Mouse (Mus musculus) CH12.LX (cell line): ENCODE data around the gene Ntrk3. TPM values are rescaled to one million over a fixed set of nuclear protein-coding genes. Genes with fewer than 3 reads are reported as not detected.

ENCODE experiments used
- DNase-seq: peaks from one replicate; pipeline ENCODE4 v3.0.0-alpha.2; 2013; ENCODE audit errors: extremely low read depth
- H3K27ac ChIP-seq: 2 replicates; pipeline ENCODE4 v1.5.1; 2012; ENCODE audit warnings: low read depth, mild to moderate bottlenecking, control low read depth, moderate library complexity; ENCODE audit not compliant: insufficient read depth
- H3K27me3 ChIP-seq: replicated peaks from 2 replicates; pipeline ENCODE3; 2012; ENCODE audit warnings: inconsistent platforms
- H3K36me3 ChIP-seq, 2 experiments: replicated peaks in 1 of 2; 2 replicates each; pipeline versions ENCODE3 to v1.6.1; 2012; ENCODE audit warnings: inconsistent platforms in 1 of 2, low read length in 1 of 2, mild to moderate bottlenecking in 1 of 2, mixed read lengths in 1 of 2, moderate library complexity in 1 of 2; ENCODE audit not compliant: control insufficient read depth in 1 of 2, insufficient read depth in 1 of 2
- H3K4me1 ChIP-seq, 2 experiments: 2 replicates each; pipeline ENCODE4 v1.6.1; 2012; ENCODE audit warnings: inconsistent platforms in 1 of 2, moderate library complexity in 1 of 2; ENCODE audit not compliant: insufficient read depth in 2 of 2, control insufficient read depth in 1 of 2
- H3K4me2 ChIP-seq: 2 replicates; pipeline ENCODE4 v1.6.1; 2012; ENCODE audit warnings: low read depth, mild to moderate bottlenecking, control low read depth; ENCODE audit not compliant: poor library complexity, insufficient read depth, severe bottlenecking
- H3K4me3 ChIP-seq, 3 experiments: fragments of 150-350 bp in 1 of 3; sonication (generic) in 1 of 3; replicated peaks in 1 of 3; 2 replicates each; pipeline versions ENCODE3 to v1.5.1; 2011 to 2012; ENCODE audit warnings: low read depth in 2 of 3, low read length in 2 of 3, mild to moderate bottlenecking in 2 of 3, moderate library complexity in 2 of 3, control low read depth in 1 of 3, improper control_type of control experiment in 1 of 3, inconsistent platforms in 1 of 3, mixed read lengths in 1 of 3; ENCODE audit not compliant: poor library complexity in 1 of 3
- H3K79me2 ChIP-seq: replicated peaks from 2 replicates; pipeline ENCODE4 v1.6.1; 2012; ENCODE audit warnings: mild to moderate bottlenecking, moderate library complexity; ENCODE audit not compliant: control insufficient read depth, poor library complexity, insufficient read depth, severe bottlenecking; ENCODE audit errors: extremely low read depth
- H3K9ac ChIP-seq: 2 replicates; pipeline ENCODE4 v1.6.1; 2012; ENCODE audit warnings: low read depth, mild to moderate bottlenecking, control low read depth, moderate library complexity; ENCODE audit not compliant: insufficient read depth
- H3K9me3 ChIP-seq: replicated peaks from 2 replicates; pipeline ENCODE3; 2012; ENCODE audit warnings: low read length, inconsistent platforms, mixed read lengths
- CHD1 ChIP-seq: IDR thresholded peaks from 2 replicates; pipeline ENCODE4 v1.6.1; 2012; ENCODE audit warnings: low read depth, low read length, improper control_type of control experiment, inconsistent platforms
- CHD2 ChIP-seq: IDR thresholded peaks from 2 replicates; pipeline ENCODE4 v1.6.1; 2011; ENCODE audit warnings: low read length, improper control_type of control experiment
- CTCF ChIP-seq, 2 experiments: IDR thresholded peaks in 1 of 2; conservative IDR thresholded peaks in 1 of 2; 2 replicates each; pipeline ENCODE4 v1.5.1; 2011 to 2012; ENCODE audit warnings: low read depth in 2 of 2, low read length in 2 of 2, improper control_type of control experiment in 1 of 2, inconsistent platforms in 1 of 2, mild to moderate bottlenecking in 1 of 2, moderate library complexity in 1 of 2
- E2F4 ChIP-seq: IDR thresholded peaks from 2 replicates; pipeline ENCODE4 v1.6.1; 2011; ENCODE audit warnings: low read depth, low read length, improper control_type of control experiment; ENCODE audit not compliant: insufficient replicate concordance
- ETS1 ChIP-seq: conservative IDR thresholded peaks from 2 replicates; pipeline ENCODE4 v1.6.1; 2012; ENCODE audit warnings: low read depth, mild to moderate bottlenecking, inconsistent platforms, low read length, improper control_type of control experiment, moderate library complexity
- GABPA ChIP-seq: IDR thresholded peaks from 2 replicates; pipeline ENCODE4 v1.6.1; 2012; ENCODE audit warnings: low read depth, low read length, improper control_type of control experiment, inconsistent platforms; ENCODE audit not compliant: insufficient replicate concordance
- HCFC1 ChIP-seq: IDR thresholded peaks from 2 replicates; pipeline ENCODE4 v1.6.1; 2012; ENCODE audit warnings: low read depth, mild to moderate bottlenecking, inconsistent platforms, low read length, improper control_type of control experiment
- IRF4 ChIP-seq: IDR thresholded peaks from 2 replicates; pipeline ENCODE4 v1.6.1; 2014; ENCODE audit warnings: low read depth, mild to moderate bottlenecking, inconsistent platforms, low read length, improper control_type of control experiment
- KAT2A ChIP-seq: IDR thresholded peaks from 2 replicates; pipeline ENCODE4 v1.6.1; 2012; ENCODE audit warnings: low read length, improper control_type of control experiment, inconsistent platforms; ENCODE audit not compliant: insufficient replicate concordance
- MAFK ChIP-seq: IDR thresholded peaks from 2 replicates; pipeline ENCODE4 v1.6.1; 2011; ENCODE audit warnings: low read length, improper control_type of control experiment; ENCODE audit not compliant: insufficient replicate concordance
- MAZ ChIP-seq: IDR thresholded peaks from 2 replicates; pipeline ENCODE4 v1.6.1; 2012; ENCODE audit warnings: low read depth, mild to moderate bottlenecking, inconsistent platforms, low read length, improper control_type of control experiment, moderate library complexity
- MEF2A ChIP-seq: IDR thresholded peaks from 2 replicates; pipeline ENCODE4 v1.6.1; 2014; ENCODE audit warnings: low read depth, mild to moderate bottlenecking, inconsistent platforms, low read length, improper control_type of control experiment, borderline replicate concordance
- NELFE ChIP-seq: IDR thresholded peaks from 2 replicates; pipeline ENCODE4 v1.6.1; 2011; ENCODE audit warnings: low read depth, low read length, improper control_type of control experiment
- NRF1 ChIP-seq: IDR thresholded peaks from 2 replicates; pipeline ENCODE4 v1.6.1; 2014; ENCODE audit warnings: low read depth, mild to moderate bottlenecking, inconsistent platforms, low read length, improper control_type of control experiment, moderate library complexity
- PAX5 ChIP-seq: IDR thresholded peaks from 2 replicates; pipeline ENCODE4 v1.6.1; 2012; ENCODE audit warnings: low read length, inconsistent platforms, mixed read lengths
- POLR2A ChIP-seq: IDR thresholded peaks from 2 replicates; pipeline ENCODE4 v1.6.1; 2011; ENCODE audit warnings: low read depth, mild to moderate bottlenecking, improper control_type of control experiment, low read length
- POLR2AphosphoS2 ChIP-seq: IDR thresholded peaks from 2 replicates; pipeline ENCODE4 v1.6.1; 2011; ENCODE audit warnings: low read depth, low read length, improper control_type of control experiment
- RAD21 ChIP-seq: IDR thresholded peaks from 2 replicates; pipeline ENCODE4 v1.6.1; 2011; ENCODE audit warnings: low read depth, mild to moderate bottlenecking, low read length, improper control_type of control experiment, moderate library complexity
- SIN3A ChIP-seq: IDR thresholded peaks from 2 replicates; pipeline ENCODE4 v1.6.1; 2012; ENCODE audit warnings: low read length, improper control_type of control experiment, inconsistent platforms
- TBP ChIP-seq: conservative IDR thresholded peaks from 2 replicates; pipeline ENCODE4 v1.6.1; 2011; ENCODE audit warnings: low read depth, low read length, improper control_type of control experiment
- TCF12 ChIP-seq: IDR thresholded peaks from 2 replicates; pipeline ENCODE4 v1.6.1; 2014; ENCODE audit warnings: low read depth, mild to moderate bottlenecking, inconsistent platforms, low read length, improper control_type of control experiment
- USF1 ChIP-seq: IDR thresholded peaks from 2 replicates; pipeline ENCODE4 v1.6.1; 2014; ENCODE audit warnings: low read depth, mild to moderate bottlenecking, inconsistent platforms, low read length, improper control_type of control experiment
- USF2 ChIP-seq: conservative IDR thresholded peaks from 2 replicates; pipeline ENCODE4 v1.6.1; 2011; ENCODE audit warnings: low read depth, low read length, improper control_type of control experiment
- ZMIZ1 ChIP-seq: IDR thresholded peaks from 2 replicates; pipeline ENCODE4 v1.6.1; 2012; ENCODE audit warnings: low read depth, mild to moderate bottlenecking, inconsistent platforms, low read length, improper control_type of control experiment
- ZNF384 ChIP-seq: IDR thresholded peaks from 2 replicates; pipeline ENCODE4 v1.6.1; 2012; ENCODE audit warnings: low read depth, low read length, improper control_type of control experiment, inconsistent platforms
- dilution Hi-C: fragments of 300-500 bp; cut with MboI; formaldehyde crosslinking; loops from 2 replicates; pipeline ENCODE4 v1.14.3; 2020; ENCODE audit warnings: low sequenced_read_pairs; ENCODE audit not compliant: extremely low pct_unique_long_range_greater_than_20kb, extremely low pct_ligation_motif_present
- in situ Hi-C: fragments of 300-500 bp; cut with MboI; formaldehyde crosslinking; loops from 3 replicates; pipeline ENCODE4 v1.14.3; 2019; ENCODE audit warnings: low sequenced_read_pairs, low pct_ligation_motif_present, low pct_unique_long_range_greater_than_20kb, mixed read lengths
- polyA plus RNA-seq: library from polyadenylated mRNA; unstranded; fragments of >175 nt; gene quantifications from 2 replicates; pipeline ENCODE4 v1.2.1, GENCODE M21; 2012; ENCODE audit warnings: low read depth; ENCODE audit not compliant: insufficient read length
- total RNA-seq, 2 experiments: library from RNA; depleted of rRNA; stranded (reverse); fragments of 300-350 nt in 1 of 2; fragments of >200 nt in 1 of 2; gene quantifications; 2 replicates each; pipeline ENCODE4 v1.2.3; 2012 to 2014

Gene Ntrk3
- total and polyA plus RNA-seq, 3 experiments, result 0.21 TPM; not detected in 2

- TF ChIP-seq MEF2A, result 0 out of 2 replicates have a peak, but pooled peaks have one; percentile 32
- TF ChIP-seq, all 38 proteins: peak for 17
These were observed 45.1 kb upstream of the Ntrk3 start, which contains the start of the genes Mrps11 and Mrpl46 (continued) for GRCm38 (mm10) chr7:78782639-78783581.

GRCm38 (mm10) chr7:78778741-78779140 is 40.9 kb upstream of the Ntrk3 start:
- dilution Hi-C loops, result no loop called here

DNA sequence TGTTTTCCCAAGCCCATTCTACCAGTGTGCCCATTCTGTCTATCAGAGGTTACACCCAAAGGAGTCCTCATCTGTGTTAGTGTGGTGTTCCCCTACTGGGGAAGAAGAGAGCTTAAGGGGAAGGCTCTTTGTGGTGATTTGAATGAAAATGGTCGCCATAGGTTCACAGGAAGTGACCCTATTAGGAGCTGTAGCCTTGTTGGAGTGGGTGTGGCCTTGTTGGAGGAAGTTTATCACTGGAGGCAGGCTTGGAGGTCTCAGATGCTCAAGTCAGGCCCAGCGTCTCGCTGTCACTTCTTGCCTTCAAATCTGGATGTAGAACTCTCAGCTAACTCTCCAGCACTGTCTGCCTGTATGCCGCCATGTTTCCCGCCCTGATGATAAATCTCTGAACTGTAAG is 33.1 kb upstream of the Ntrk3 start:
- no peak for DNase-seq
- Histone ChIP-seq H3K27ac (no peak overlapping the region), H3K36me3 (peaks cover 20 to 37% of the 10 kb centered on the region in 2 experiments), H3K4me2 (no peak overlapping the region), H3K4me1 (no peaks in the 10 kb centered on the region), H3K27me3 (peaks cover 23% of the 10 kb centered on the region), H3K4me3 (no peak overlapping the region), H3K79me2 (no peaks in the 10 kb centered on the region), H3K9me3 (no peaks in the 10 kb centered on the region), H3K9ac (no peak overlapping the region)
- in situ Hi-C loops (no loop called here), dilution Hi-C loops (no loop called here)
- TF ChIP-seq RAD21, result no peak
- no peak for TF ChIP-seq NELFE
- TF ChIP-seq ETS1, result no peak
- no peak for TF ChIP-seq SIN3A
- no peak for TF ChIP-seq CHD1
- TF ChIP-seq HCFC1, result no peak
- TF ChIP-seq POLR2A, result no peak
- no peak for TF ChIP-seq TBP
- no peak for TF ChIP-seq MAFK
- TF ChIP-seq MAZ, result no peak
- no peak for TF ChIP-seq ZNF384
- no peak for TF ChIP-seq GABPA
- no peak for TF ChIP-seq PAX5
- no peak for TF ChIP-seq IRF4
- no peak for TF ChIP-seq POLR2AphosphoS2
- TF ChIP-seq NRF1, result no peak
- no peak for TF ChIP-seq E2F4
- no peak for TF ChIP-seq USF2
- no peak for TF ChIP-seq ZMIZ1
- TF ChIP-seq TCF12, result no peak

More at GRCm38 (mm10) chr7:78778741-78779140, 40.9 kb upstream of the Ntrk3 start:
- peaks cover 23% of the 10 kb centered on the region for H3K79me2 ChIP-seq
- H3K27ac ChIP-seq, result no peak overlapping the region
- no peak overlapping the region for H3K9ac ChIP-seq
- peaks cover 50 to 73% of the 10 kb centered on the region in 2 experiments for H3K36me3 ChIP-seq
- no peaks in the 10 kb centered on the region for H3K9me3 ChIP-seq
- no peak overlapping the region for H3K4me2 ChIP-seq
- TF ChIP-seq CHD2 (no peak), POLR2A (no peak), CTCF (conservative IDR thresholded peaks at IDR 0.05 in 1 of 2, IDR thresholded peaks at IDR 0.05 in 1 of 2; ENCODE audit: low read depth in 2 of 2, low read length in 2 of 2) (no peak), USF1 (no peak), ETS1 (no peak), MAZ (no peak), KAT2A (no peak)
- peaks cover 0 to 14% of the 10 kb centered on the region in 2 experiments; a peak in 2 of 4 replicates for H3K4me1 ChIP-seq
- in situ Hi-C loops, result loop anchor here (25.0 kb wide), 1 partner anchor 309 kb away; no protein-coding TSS in a partner anchor
- no peaks in the 10 kb centered on the region for H3K27me3 ChIP-seq
- no peak for DNase-seq
- H3K4me3 ChIP-seq, result no peak overlapping the region
